Mouse (Mus musculus) gastrocnemius, adult 8-10 months (tissue): ENCODE results near the gene Gna12. TPM values are rescaled to one million over a fixed set of nuclear protein-coding genes. Genes with fewer than 3 reads are reported as not detected.

Experiments used
- DNase-seq, 2 experiments: peaks; one replicate each; pipeline ENCODE4 v3.0.0; 2022; ENCODE audit warnings: low spot score in 2 of 2
- total RNA-seq, 4 experiments: library from RNA; stranded (reverse); gene quantifications; 2 replicates each; pipeline ENCODE4 v1.2.4; 2022

Gene Gna12
- total RNA-seq, 4 experiments from 2014 or later, result 21.4 to 30.8 (median 24.5) TPM

- no peak for DNase-seq
Measured at GRCm38 (mm10) chr5:140711040-140711439, 119.2 kb downstream of the Gna12 start.

- DNase-seq, result no peak
Measured at GRCm38 (mm10) chr5:140710315-140710714, 119.9 kb downstream of the Gna12 start.

Other genes with a start within 250 kb of the Gna12 start
- 1 to 10 TPM; 2.0 to 2.9 (median 2.4) TPM for gene Lfng, start 223.1 kb downstream of the Gna12 start, total RNA-seq
- gene Ttyh3, start 181.4 kb downstream of the Gna12 start, total RNA-seq, result 1 to 10 TPM; 2.6 to 5.2 (median 3.4) TPM
- gene Iqce, start 128.1 kb downstream of the Gna12 start, total RNA-seq, result 1 to 10 TPM; 1.0 to 2.9 (median 1.4) TPM
- 1 to 10 TPM; 4.6 to 5.8 (median 5.2) TPM for gene Brat1, start 125.4 kb downstream of the Gna12 start, total RNA-seq
- under 1 TPM in 3 of 4 experiments, not detected in 1; 0.12 to 0.18 (median 0.17) TPM for gene Amz1, start 106.3 kb downstream of the Gna12 start, total RNA-seq
- 1 to 10 TPM in 1 of 4 experiments, under 1 TPM in 3; 0.19 to 1.3 (median 0.64) TPM for gene Card11, start 170.2 kb upstream of the Gna12 start, total RNA-seq